Mouse (Mus musculus) heart, embryonic 12.5 days (tissue): ENCODE measurements around the gene Gm42791. TPM values are rescaled to one million over a fixed set of nuclear protein-coding genes. Genes with fewer than 3 reads are reported as not detected.

Source experiments
- ATAC-seq: fragments of 200-750 bp; cut with Nextera tagmentation; 2 replicates; pipeline ENCODE4 v1.8.0; 2017; ENCODE audit warnings: moderate TSS enrichment, moderate library complexity; ENCODE audit not compliant: insufficient number of reproducible peaks, low FRiP score
- H3K27ac ChIP-seq: fragments of 300-500 bp; sonication (generic); 2 replicates; pipeline ENCODE4 v1.5.1; 2016; ENCODE audit warnings: mild to moderate bottlenecking, moderate library complexity; ENCODE audit not compliant: poor library complexity, severe bottlenecking
- H3K27me3 ChIP-seq: fragments of 300-500 bp; sonication (generic); replicated peaks from 2 replicates; pipeline ENCODE4 v1.6.1; 2016; ENCODE audit warnings: mild to moderate bottlenecking, moderate library complexity
- H3K36me3 ChIP-seq: fragments of 300-500 bp; sonication (generic); 2 replicates; pipeline ENCODE4 v1.6.1; 2016; ENCODE audit warnings: mild to moderate bottlenecking, moderate library complexity
- H3K4me1 ChIP-seq: fragments of 300-500 bp; sonication (generic); replicated peaks from 2 replicates; pipeline ENCODE4 v1.6.1; 2016; ENCODE audit warnings: mild to moderate bottlenecking
- H3K4me2 ChIP-seq: fragments of 300-500 bp; sonication (generic); 2 replicates; pipeline ENCODE4 v1.6.1; 2016; ENCODE audit warnings: mild to moderate bottlenecking, moderate library complexity
- H3K4me3 ChIP-seq: fragments of 300-500 bp; sonication (generic); 2 replicates; pipeline ENCODE4 v1.5.1; 2016; ENCODE audit warnings: mild to moderate bottlenecking
- H3K9ac ChIP-seq: fragments of 300-500 bp; sonication (generic); 2 replicates; pipeline ENCODE4 v1.6.1; 2016; ENCODE audit warnings: mild to moderate bottlenecking, moderate library complexity
- H3K9me3 ChIP-seq: fragments of 300-500 bp; sonication (generic); replicated peaks from 2 replicates; pipeline ENCODE4 v1.6.1; 2016; ENCODE audit warnings: mild to moderate bottlenecking, moderate library complexity
- WGBS: fragments of 180-500 bp; shearing (Covaris S2); methylation state at CpG from one replicate; pipeline ENCODE4 v1.1.7; 2016; 5-methylcytosine and 5-hydroxymethylcytosine counted together
- polyA plus RNA-seq: library from polyadenylated mRNA; unstranded; fragments of >200 nt; fragmentation: Nextera tagmentation; extraction: Ambion mirVana; gene quantifications from 2 replicates; pipeline ENCODE4 v1.2.1, GENCODE M21; 2016

Gm42791 gene
- polyA plus RNA-seq, 1 experiment from 2014 or later: not detected

DNA sequence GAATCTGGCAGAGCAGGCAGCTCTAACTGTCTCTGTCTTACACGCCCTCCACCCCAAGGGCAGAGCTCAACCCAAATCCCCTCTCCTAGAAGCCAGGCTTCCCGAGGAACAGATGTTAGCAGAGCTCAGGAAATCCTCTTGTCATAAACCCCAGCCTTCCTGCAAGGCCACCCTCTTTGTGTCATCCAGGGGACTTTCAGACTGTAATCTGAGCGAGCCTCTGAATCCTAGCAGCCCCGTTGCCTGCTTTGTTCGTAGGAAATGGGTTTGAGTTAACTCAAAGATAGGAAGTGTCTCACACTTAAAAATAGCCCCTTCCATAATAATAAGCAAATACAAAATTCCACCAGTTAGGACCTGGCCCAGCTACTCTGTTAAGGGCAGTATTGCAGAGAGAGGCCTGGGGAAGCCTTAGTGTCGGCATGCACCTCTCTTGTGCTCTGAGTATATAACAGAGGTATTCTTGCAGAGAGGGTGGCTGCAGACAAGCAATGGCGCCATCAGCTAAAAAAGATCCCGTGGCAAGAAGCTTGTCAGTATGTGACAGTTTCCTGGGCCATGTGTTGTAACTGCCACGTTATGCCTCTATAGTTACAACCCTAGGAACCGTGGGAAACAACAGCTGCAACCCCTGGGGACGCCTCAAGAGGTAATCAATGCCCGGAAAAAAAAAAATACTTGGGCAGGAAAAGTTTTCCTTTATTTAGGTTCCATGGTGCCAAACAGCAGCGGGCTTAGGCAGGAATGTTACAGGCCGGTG lies 17.1 kb downstream of the Gm42791 start:
- H3K9me3 ChIP-seq: no peaks in the 10 kb centered on the region; the same call in 1 of the 2 replicates
- H3K4me1 ChIP-seq: peaks cover 26% of the 10 kb centered on the region
- WGBS: 16% methylated on average over 14 of the region's 14 CpGs
- H3K9ac ChIP-seq: 0 out of 2 replicates have a peak overlapping the region, but pooled peaks have one; percentile 22
- H3K4me2 ChIP-seq: no peak overlapping the region; the same call in 1 of the 2 replicates
- no peak overlapping the region for H3K4me3 ChIP-seq
- peak overlapping the region; percentile 55 for H3K27ac ChIP-seq
- no peaks in the 10 kb centered on the region for H3K27me3 ChIP-seq
- peak; percentile 31; the same call in 1 of the 2 replicates for ATAC-seq
- no peaks in the 10 kb centered on the region for H3K36me3 ChIP-seq

DNA sequence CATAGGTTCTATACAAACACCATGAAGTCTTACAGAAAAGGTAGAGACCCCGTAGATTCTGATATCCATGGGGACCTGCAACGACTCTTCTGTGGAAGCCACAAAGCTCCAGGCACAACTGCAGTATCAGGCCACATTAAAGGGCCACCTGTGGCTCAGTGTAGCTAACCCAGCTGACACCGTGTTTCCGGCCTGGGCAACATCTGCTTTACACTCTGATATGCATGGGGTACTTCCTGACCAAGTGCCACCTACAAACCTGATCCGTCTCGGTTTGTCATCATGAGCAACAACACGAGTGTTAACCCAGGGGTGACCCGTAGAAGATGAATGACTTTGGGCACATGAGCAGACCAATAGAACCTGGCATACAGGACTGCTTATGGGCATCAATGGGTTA lies 18.1 kb downstream of the Gm42791 start:
- no peak overlapping the region for H3K27ac ChIP-seq
- no peak overlapping the region for H3K9ac ChIP-seq
- no peak for ATAC-seq
- peaks cover 26% of the 10 kb centered on the region for H3K4me1 ChIP-seq
- 83% methylated on average over 8 of the region's 8 CpGs for WGBS
- H3K4me3 ChIP-seq: no peak overlapping the region
- no peaks in the 10 kb centered on the region; the same call in 1 of the 2 replicates for H3K9me3 ChIP-seq
- H3K4me2 ChIP-seq: no peak overlapping the region
- no peaks in the 10 kb centered on the region for H3K36me3 ChIP-seq
- H3K27me3 ChIP-seq: no peaks in the 10 kb centered on the region

- no peak overlapping the region for H3K4me2 ChIP-seq
- no peaks in the 10 kb centered on the region; the same call in 1 of the 2 replicates for H3K9me3 ChIP-seq
- WGBS: 85% methylated on average over 12 of the region's 12 CpGs
- no peak overlapping the region for H3K4me3 ChIP-seq
- no peak overlapping the region for H3K27ac ChIP-seq
- no peaks in the 10 kb centered on the region for H3K27me3 ChIP-seq
- ATAC-seq: no peak
- H3K4me1 ChIP-seq: peaks cover 27% of the 10 kb centered on the region
- no peaks in the 10 kb centered on the region for H3K36me3 ChIP-seq
- no peak overlapping the region for H3K9ac ChIP-seq
These were observed 19.9 kb downstream of the Gm42791 start for GRCm38 (mm10) chr5:148975035-148975434.

DNA sequence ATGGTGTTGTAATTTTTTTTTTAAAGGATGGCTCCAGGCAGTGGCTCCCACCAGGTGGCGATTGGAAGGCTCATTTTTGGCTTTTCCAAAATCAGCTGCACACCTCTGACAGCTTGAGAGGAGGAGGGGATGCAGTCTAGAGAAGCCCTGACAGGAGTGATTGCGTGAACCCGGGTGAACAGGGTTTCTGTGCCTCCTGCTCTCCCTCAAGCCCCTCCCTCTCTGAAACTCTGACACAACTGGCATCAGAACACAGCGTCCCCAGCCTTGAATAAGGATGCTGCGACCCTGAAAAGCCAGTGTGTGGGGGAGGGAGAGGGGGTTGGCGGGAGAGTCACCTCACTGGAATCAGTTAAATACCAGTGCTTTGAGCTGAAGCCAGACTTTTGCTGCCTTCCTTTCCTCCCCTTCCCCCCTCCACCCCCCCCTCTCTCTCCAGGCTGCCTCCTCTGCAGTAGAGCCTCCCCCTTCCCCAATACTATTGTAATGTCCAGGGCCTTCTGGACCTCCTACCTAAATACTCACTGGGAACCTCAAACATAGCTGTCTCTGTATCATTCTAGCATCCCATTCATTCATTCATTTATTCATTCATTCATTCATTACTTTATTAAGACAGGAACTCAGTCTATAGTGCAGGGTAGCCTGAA lies 21.8 kb downstream of the Gm42791 start:
- H3K4me3 ChIP-seq: no peak overlapping the region
- H3K4me1 ChIP-seq: peaks cover 26% of the 10 kb centered on the region
- no peak overlapping the region for H3K4me2 ChIP-seq
- no peaks in the 10 kb centered on the region for H3K36me3 ChIP-seq
- H3K27ac ChIP-seq: no peak overlapping the region
- H3K9ac ChIP-seq: no peak overlapping the region
- 14% methylated on average over 6 of the region's 6 CpGs for WGBS
- ATAC-seq: no peak
- H3K27me3 ChIP-seq: no peaks in the 10 kb centered on the region
- no peaks in the 10 kb centered on the region; the same call in 1 of the 2 replicates for H3K9me3 ChIP-seq

GRCm38 (mm10) chr5:148972167-148972566 lies 22.8 kb downstream of the Gm42791 start:
- no peak for ATAC-seq
- H3K27ac ChIP-seq: no peak overlapping the region
- H3K9ac ChIP-seq: no peak overlapping the region
- H3K27me3 ChIP-seq: no peaks in the 10 kb centered on the region
- no peak overlapping the region for H3K4me3 ChIP-seq
- WGBS: 87% methylated on average over 8 of the region's 8 CpGs
- H3K36me3 ChIP-seq: no peaks in the 10 kb centered on the region
- no peak overlapping the region for H3K4me2 ChIP-seq
- H3K4me1 ChIP-seq: peaks cover 21% of the 10 kb centered on the region
- H3K9me3 ChIP-seq: no peaks in the 10 kb centered on the region; the same call in 1 of the 2 replicates

DNA sequence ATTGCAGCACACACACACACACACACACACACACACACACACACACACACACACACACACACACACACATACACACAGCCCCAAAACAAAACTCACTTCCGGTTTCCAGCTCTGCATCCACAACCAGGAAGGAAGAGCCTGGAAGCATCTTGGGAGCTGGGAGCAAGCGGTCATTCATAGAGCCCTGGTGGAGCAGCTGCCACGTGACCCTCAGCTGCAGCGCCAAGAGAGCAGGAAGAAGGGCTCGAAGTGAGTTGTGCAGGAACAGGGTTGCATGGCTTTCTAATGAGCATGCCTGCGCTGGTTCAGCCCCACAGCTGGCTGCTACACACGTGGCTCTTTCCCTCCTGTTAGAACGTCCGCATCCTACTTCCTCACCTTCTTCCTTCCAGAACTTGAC lies 25.3 kb downstream of the Gm42791 start:
- ATAC-seq: no peak
- H3K4me1 ChIP-seq: peaks cover 39% of the 10 kb centered on the region
- no peak overlapping the region for H3K4me3 ChIP-seq
- no peak overlapping the region for H3K4me2 ChIP-seq
- H3K27ac ChIP-seq: no peak overlapping the region
- H3K9ac ChIP-seq: no peak overlapping the region
- WGBS: 50% methylated on average over 9 of the region's 9 CpGs
- no peaks in the 10 kb centered on the region for H3K27me3 ChIP-seq
- no peaks in the 10 kb centered on the region for H3K36me3 ChIP-seq
- no peaks in the 10 kb centered on the region for H3K9me3 ChIP-seq

GRCm38 (mm10) chr5:148968958-148969576 lies 25.9 kb downstream of the Gm42791 start:
- H3K9ac ChIP-seq: no peak overlapping the region
- H3K36me3 ChIP-seq: no peaks in the 10 kb centered on the region
- no peaks in the 10 kb centered on the region for H3K9me3 ChIP-seq
- H3K4me3 ChIP-seq: no peak overlapping the region
- H3K4me1 ChIP-seq: peaks cover 42% of the 10 kb centered on the region
- no peak overlapping the region for H3K27ac ChIP-seq
- H3K4me2 ChIP-seq: no peak overlapping the region
- H3K27me3 ChIP-seq: no peaks in the 10 kb centered on the region
- 59% methylated on average over 7 of the region's 7 CpGs for WGBS
- ATAC-seq: no peak

DNA sequence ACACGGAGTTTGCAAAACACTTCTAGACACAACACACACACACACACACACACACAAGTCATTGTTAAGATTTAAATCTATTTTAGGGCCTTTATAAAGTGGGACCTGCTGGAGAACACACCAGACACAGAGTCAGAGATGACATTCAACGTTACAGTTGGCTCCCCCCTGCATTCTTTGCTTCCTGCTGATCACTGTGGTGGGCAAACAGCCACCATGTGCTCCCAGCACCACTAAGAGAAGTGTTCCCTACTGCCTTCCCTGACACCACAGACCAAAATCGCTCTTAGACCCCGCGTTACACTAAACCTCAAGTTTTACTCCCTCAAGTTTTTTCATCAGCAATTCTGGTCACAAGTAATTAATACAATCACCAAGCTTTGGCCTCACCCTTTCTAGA lies 26.8 kb downstream of the Gm42791 start:
- WGBS: 70% methylated on average over 5 of the region's 5 CpGs
- peaks cover 40% of the 10 kb centered on the region for H3K4me1 ChIP-seq
- no peak overlapping the region for H3K27ac ChIP-seq
- H3K9ac ChIP-seq: no peak overlapping the region
- no peaks in the 10 kb centered on the region for H3K9me3 ChIP-seq
- H3K27me3 ChIP-seq: no peaks in the 10 kb centered on the region
- no peak for ATAC-seq
- no peak overlapping the region for H3K4me3 ChIP-seq
- no peak overlapping the region for H3K4me2 ChIP-seq
- H3K36me3 ChIP-seq: no peaks in the 10 kb centered on the region

GRCm38 (mm10) chr5:148966395-148966794 lies 28.6 kb downstream of the Gm42791 start:
- H3K9me3 ChIP-seq: no peaks in the 10 kb centered on the region
- WGBS: 59% methylated on average over 6 of the region's 6 CpGs
- H3K4me3 ChIP-seq: no peak overlapping the region
- no peaks in the 10 kb centered on the region for H3K36me3 ChIP-seq
- no peaks in the 10 kb centered on the region for H3K27me3 ChIP-seq
- no peak for ATAC-seq
- H3K4me2 ChIP-seq: no peak overlapping the region
- H3K4me1 ChIP-seq: peaks cover 37% of the 10 kb centered on the region
- H3K27ac ChIP-seq: peak overlapping the region; percentile 66
- no peak overlapping the region for H3K9ac ChIP-seq

DNA sequence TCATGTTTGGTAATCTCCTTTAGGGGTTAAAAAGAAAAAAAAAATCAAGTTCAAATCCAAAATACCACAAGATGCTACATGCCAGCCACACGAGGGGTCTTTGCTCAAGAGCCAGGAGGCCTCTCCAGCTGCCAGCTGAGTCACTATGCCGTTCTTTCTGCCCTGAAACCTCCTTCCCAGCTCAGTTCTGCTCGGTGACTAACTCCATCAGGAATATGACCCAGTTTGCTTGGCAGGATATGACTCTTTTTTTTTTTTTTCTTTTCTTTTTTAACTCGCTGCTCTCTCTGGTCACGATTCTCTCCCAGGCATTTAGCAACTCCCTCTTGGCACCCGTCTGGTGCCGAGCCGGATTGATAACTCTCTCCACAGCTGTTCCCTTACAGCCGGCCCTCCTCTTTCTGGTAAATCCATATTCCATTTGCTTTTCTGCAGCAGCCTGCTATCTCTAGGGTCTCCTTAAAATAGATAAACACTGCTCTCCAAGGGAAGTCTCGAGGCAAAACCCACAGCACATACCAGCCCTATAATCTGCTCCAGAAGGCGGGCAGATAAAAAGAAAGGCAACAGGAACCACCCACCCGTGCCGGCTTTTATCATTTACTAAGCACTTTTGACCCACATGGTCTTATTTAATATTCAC lies 29.1 kb downstream of the Gm42791 start:
- Histone ChIP-seq H3K4me3 (no peak overlapping the region), H3K27me3 (no peaks in the 10 kb centered on the region), H3K27ac (peak overlapping the region; percentile 66), H3K36me3 (no peaks in the 10 kb centered on the region), H3K4me2 (peak overlapping the region; percentile 46), H3K9me3 (no peaks in the 10 kb centered on the region), H3K4me1 (peaks cover 37% of the 10 kb centered on the region), H3K9ac (0 out of 2 replicates have a peak overlapping the region, but pooled peaks have one; percentile 5)
- ATAC-seq: peak; percentile 74
- 4% methylated on average over 13 of the region's 13 CpGs for WGBS
